Mouse (Mus musculus): ENCODE measurements around the gene Pear1.

Pear1 gene

GRCm38 (mm10) chr3:87765091-87765490 is 59.0 kb downstream of the Pear1 start:
- no peak for DNase-seq (ENCODE audit: low spot score)

- no peak for DNase-seq (ENCODE audit: low spot score)
Measured at GRCm38 (mm10) chr3:87764506-87764905, 59.6 kb downstream of the Pear1 start.

- DNase-seq (ENCODE audit: low spot score) = peak; percentile 40
Measured at GRCm38 (mm10) chr3:87763683-87764289, 60.3 kb downstream of the Pear1 start.

- DNase-seq (ENCODE audit: low spot score) = no peak
Measured at GRCm38 (mm10) chr3:87763202-87763601, 60.9 kb downstream of the Pear1 start.

GRCm38 (mm10) chr3:87761408-87762375 is 62.4 kb downstream of the Pear1 start:
- DNase-seq (ENCODE audit: low spot score) = no peak

GRCm38 (mm10) chr3:87758641-87759040 is 65.5 kb downstream of the Pear1 start:
- DNase-seq (ENCODE audit: low spot score) = no peak

- no peak for DNase-seq (ENCODE audit: low spot score)
Measured at GRCm38 (mm10) chr3:87756488-87756887, 67.6 kb downstream of the Pear1 start.

GRCm38 (mm10) chr3:87755964-87756363 is 68.1 kb downstream of the Pear1 start:
- peak; percentile 86 for DNase-seq (ENCODE audit: low spot score)

- no peak for DNase-seq (ENCODE audit: low spot score)
Measured at GRCm38 (mm10) chr3:87753829-87754228, 70.3 kb downstream of the Pear1 start.

- DNase-seq (ENCODE audit: low spot score) = no peak
Measured at GRCm38 (mm10) chr3:87752567-87752966, 71.5 kb downstream of the Pear1 start.

GRCm38 (mm10) chr3:87749977-87750376 is 74.1 kb downstream of the Pear1 start:
- DNase-seq (ENCODE audit: low spot score) = no peak

- DNase-seq (ENCODE audit: low spot score) = peak; percentile 49
Measured at GRCm38 (mm10) chr3:87749036-87749435, 75.1 kb downstream of the Pear1 start.

GRCm38 (mm10) chr3:87748431-87748830 is 75.7 kb downstream of the Pear1 start, which contains the start of gene Lrrc71:
Gene Lrrc71 (minus strand): TSS chr3:87748625.
- DNase-seq (ENCODE audit: low spot score) = no peak

GRCm38 (mm10) chr3:87745036-87745659 is 79.0 kb downstream of the Pear1 start:
- DNase-seq (ENCODE audit: low spot score) = no peak

GRCm38 (mm10) chr3:87743927-87744326 is 80.2 kb downstream of the Pear1 start:
- DNase-seq (ENCODE audit: low spot score) = no peak

GRCm38 (mm10) chr3:87742735-87743134 is 81.4 kb downstream of the Pear1 start:
- no peak for DNase-seq (ENCODE audit: low spot score)

- no peak for DNase-seq (ENCODE audit: low spot score)
Measured at GRCm38 (mm10) chr3:87742013-87742412, 82.1 kb downstream of the Pear1 start.

- no peak for DNase-seq (ENCODE audit: low spot score)
Measured at GRCm38 (mm10) chr3:87738906-87739305, 85.2 kb downstream of the Pear1 start.

GRCm38 (mm10) chr3:87735335-87735734 is 88.8 kb downstream of the Pear1 start:
- no peak for DNase-seq (ENCODE audit: low spot score)

GRCm38 (mm10) chr3:87733984-87734761 is 89.9 kb downstream of the Pear1 start:
- no peak for DNase-seq (ENCODE audit: low spot score)

- DNase-seq (ENCODE audit: low spot score) = no peak
Measured at GRCm38 (mm10) chr3:87733098-87733497, 91.0 kb downstream of the Pear1 start.

- no peak for DNase-seq (ENCODE audit: low spot score)
Measured at GRCm38 (mm10) chr3:87728696-87729095, 95.4 kb downstream of the Pear1 start.

All from urinary bladder, postnatal 25 days (tissue).